Mouse (Mus musculus) cerebellum, adult 8-10 months (tissue): ENCODE measurements around the gene Mical2.
A peak's percentile ranks its signal among the peaks of the same experiment; 100 is the strongest.

Experiments
- DNase-seq: peaks from one replicate; pipeline ENCODE4 v3.0.0; 2022

The Mical2 gene

GRCm38 (mm10) chr7:112320052-112320730, 94.5 kb downstream of the Mical2 start:
- no peak for DNase-seq

- DNase-seq, result no peak
Observed at GRCm38 (mm10) chr7:112321798-112322794, 96.4 kb downstream of the Mical2 start.

DNA sequence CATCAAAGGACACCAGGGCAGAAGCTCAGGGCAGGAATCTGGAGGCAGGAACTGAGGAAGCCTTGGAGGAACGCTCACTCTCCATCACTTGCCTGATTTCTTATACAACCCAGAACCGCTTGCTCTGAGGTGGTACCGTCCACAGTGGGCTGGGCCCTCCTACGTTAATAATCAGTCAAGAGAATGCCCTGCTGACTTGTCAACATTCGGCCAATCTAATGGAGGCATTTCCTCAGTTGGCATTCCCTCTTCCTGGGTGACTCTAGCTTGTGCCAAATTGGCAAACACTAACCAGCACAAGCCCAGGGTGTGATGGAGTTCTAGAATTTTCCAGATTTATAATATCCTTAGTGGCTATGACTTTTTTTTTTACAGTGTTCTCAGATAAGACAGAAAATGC, 98.9 kb downstream of the Mical2 start:
- no peak for DNase-seq

DNA sequence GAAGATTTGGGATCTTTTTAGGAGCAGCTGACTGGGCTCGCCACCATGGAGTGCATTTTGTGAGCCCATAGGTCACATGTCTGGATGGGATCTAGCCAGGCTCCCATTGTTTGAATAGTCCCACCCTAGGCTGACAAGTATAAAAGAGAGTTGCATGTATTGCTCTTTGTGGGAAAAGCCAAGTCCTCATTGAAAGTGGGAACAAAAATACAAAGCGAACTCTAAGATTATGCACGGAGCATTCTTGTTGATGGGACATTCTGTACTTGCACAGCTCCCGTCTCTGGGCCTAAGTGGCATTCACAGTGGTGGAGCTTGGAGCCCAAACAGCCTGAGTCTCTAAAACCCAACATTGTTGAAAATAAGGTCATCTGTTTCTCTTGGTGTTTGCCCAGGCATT, 101.2 kb downstream of the Mical2 start:
- no peak for DNase-seq

- DNase-seq, result peak; percentile 68
Observed at GRCm38 (mm10) chr7:112328969-112329368, 103.3 kb downstream of the Mical2 start.

DNA sequence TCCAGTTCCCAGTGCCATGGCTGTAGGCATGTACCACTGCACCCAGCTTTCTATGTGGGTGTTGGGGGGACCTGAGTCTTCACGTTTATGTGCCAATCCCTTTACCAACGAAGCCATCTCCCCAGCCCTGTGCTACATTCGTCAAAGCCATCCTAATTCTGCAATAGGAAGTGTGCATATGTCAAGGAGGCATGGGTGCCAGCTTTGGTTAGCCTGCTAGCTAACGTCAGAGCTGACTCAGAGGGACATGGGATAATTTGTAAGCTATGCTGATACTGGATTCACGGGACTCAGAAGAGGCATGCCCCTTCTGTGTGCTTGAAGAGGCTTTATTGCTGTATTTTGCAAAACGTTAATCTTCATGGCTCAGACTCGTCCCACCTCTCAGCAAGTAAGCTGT, 103.8 kb downstream of the Mical2 start:
- DNase-seq, result no peak

- DNase-seq, result no peak
Observed at GRCm38 (mm10) chr7:112330935-112331334, 105.3 kb downstream of the Mical2 start.

GRCm38 (mm10) chr7:112331804-112332203, 106.1 kb downstream of the Mical2 start:
- no peak for DNase-seq

GRCm38 (mm10) chr7:112332426-112332825, 106.8 kb downstream of the Mical2 start:
- DNase-seq, result no peak

GRCm38 (mm10) chr7:112333404-112333803, 107.7 kb downstream of the Mical2 start:
- no peak for DNase-seq

- no peak for DNase-seq
Observed at GRCm38 (mm10) chr7:112336213-112336631, 110.6 kb downstream of the Mical2 start.

DNA sequence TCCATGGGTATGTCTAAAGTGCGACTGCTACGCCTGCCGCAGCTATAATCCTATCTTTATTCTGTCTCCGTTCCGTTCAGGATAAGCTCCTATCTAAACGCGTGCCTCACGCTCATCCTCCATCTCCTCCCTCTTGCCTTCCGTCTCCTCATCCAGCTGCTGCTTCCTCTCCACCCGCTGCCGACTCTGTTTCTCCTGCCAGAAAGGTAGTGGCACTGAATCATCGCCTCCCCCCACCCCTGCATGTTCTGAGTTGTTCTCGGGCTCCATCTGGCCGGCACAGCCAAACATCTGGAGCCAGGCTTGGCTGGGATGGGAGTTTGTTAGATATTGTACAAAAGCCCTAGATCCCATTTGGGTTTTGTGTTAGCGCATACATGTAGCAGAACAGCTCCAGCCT, 111.1 kb downstream of the Mical2 start:
- no peak for DNase-seq

DNA sequence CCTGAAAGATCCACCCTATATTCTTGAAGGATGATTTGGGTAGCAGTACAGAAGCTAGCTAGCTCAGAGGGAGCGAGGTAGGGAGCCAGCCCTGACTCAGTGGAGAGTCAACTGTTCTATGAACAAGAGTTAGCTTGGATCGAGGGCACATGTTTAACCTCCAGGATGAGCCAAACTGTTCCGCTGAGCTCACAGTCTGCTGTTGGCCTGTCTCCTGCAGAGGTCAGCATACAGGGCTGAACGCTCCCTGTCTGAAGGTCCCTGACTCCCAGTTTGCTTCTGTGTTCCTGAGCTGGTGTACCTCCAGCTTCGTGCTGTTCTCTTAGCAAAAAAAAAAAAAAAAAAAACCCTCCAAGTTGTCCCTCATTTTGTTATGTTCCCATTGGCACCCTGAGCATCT, 112.1 kb downstream of the Mical2 start:
- no peak for DNase-seq

DNA sequence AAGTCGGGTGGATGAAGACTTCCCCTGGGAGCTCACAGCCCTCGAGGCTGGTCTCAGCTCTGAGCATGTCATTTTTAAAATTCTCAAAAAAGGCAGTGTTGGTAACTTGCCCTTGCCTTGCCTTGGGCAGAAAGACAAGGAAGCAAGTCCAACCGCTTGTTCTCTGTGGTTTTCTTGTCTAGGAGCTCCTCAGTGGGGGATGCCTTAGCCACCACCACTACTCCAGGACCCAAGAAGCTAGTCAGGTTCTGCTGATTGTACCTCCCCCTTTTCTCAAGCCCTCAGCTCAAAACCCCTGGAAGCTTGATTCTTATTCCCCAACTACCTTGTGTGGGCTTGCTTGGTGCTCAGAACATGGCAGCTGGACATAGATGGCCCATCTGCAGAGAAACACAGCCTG, 115.4 kb downstream of the Mical2 start:
- DNase-seq, result no peak

DNA sequence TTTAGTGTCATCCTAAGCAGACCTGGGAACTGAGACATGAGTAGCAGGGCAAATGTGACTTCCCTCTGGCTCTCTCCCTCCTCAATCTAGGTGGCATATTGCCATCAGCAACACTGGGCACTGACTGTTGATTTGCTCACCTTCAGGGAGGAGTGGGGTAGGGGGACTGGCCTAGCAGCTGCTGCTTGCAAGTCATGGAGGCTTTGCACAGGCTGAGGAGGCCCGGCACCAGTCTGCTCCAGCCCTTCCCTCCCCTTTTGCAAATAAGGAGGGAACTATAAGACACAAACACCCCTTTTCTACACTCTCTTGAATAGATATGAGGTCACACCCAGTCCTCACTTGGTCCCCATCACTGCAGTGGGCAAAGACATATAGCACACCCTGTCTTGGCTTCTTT, 120.0 kb downstream of the Mical2 start:
- DNase-seq, result no peak

- DNase-seq, result no peak
Observed at GRCm38 (mm10) chr7:112351541-112351940, 125.9 kb downstream of the Mical2 start.

DNA sequence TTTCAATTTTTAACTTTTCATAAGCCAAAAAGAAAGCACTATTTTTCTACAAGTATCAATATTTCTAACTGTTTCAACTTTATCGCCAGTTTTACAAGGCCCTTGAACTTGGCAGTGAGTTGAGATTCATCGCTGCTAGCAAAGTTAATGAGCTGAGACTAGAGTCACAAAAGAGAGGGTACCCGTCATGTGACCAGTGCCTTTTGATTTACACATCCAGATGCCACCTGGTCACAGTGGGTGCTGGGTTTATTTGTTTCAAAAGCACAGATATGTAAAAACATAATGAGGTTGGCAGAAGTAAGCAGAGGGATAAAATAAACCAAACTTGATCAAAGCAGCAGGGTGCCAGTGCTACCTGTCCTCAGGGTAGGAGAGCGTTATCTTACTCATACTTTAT, 126.3 kb downstream of the Mical2 start:
- DNase-seq, result no peak

DNA sequence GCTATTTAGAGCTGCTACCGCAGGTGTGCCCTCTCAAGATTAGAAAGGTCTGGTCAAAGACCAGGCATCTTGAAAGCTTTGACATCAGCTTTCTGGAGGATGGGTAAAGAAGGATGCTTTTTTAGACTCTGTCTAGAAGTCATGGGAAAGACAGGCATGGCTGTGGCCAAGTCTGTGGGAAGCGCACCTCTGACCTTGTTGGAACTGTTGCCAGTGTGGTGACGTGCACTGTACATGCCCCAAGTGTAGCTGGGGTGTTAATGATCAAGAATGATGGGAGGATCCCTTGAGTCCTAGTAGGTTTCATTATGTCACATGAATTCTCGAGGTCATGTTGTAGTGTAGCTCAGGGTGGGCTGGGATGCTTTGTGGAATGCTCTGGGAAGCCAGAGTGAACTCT, 127.4 kb downstream of the Mical2 start:
- no peak for DNase-seq

DNA sequence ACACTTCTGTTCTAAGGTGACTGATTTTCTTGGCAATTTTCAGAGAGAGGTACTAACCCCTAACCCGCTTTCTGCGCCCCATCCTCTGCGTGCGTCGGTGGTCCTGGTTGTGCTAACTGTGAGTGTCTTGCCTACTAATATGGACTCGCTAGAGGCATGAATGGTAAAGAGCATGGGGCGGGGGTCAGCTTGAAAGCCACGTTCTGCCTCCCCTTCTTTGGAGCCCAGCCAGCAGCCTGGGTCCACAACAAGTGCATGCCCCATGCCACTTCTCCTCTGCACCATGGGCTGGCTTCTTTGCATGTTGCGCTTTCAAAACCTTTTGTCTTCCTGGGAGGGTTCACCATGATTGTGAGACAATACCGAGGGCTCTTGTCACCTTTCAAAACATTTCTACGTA, 128.3 kb downstream of the Mical2 start:
- DNase-seq, result no peak

DNA sequence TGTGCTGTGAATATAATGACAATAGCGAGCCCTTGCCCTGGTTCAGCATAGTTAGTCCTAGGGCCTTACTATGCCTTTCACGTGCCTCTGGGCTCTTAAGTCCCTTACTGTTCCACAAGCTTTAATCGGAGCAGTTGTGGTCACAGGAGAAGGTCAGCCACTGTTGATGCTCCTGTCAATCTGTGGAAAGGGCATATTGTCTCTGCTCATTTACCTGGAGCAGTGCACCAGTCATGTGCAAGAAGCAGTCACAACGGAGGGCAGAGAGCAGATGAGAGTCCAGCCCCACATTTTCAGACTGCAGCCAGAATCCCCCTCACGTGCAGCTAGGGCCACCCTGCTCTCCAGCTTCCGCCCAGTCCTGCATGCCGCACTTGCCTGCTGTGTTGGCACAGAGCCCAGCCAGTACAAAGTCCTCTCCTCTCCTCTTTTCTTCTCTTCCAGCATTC, 128.9 kb downstream of the Mical2 start:
- DNase-seq, result peak; percentile 49

GRCm38 (mm10) chr7:112359594-112359993, 133.9 kb downstream of the Mical2 start:
- no peak for DNase-seq

- DNase-seq, result no peak
Observed at GRCm38 (mm10) chr7:112362574-112363200, 137.0 kb downstream of the Mical2 start.

GRCm38 (mm10) chr7:112365864-112366263, 140.2 kb downstream of the Mical2 start:
- DNase-seq, result no peak

DNA sequence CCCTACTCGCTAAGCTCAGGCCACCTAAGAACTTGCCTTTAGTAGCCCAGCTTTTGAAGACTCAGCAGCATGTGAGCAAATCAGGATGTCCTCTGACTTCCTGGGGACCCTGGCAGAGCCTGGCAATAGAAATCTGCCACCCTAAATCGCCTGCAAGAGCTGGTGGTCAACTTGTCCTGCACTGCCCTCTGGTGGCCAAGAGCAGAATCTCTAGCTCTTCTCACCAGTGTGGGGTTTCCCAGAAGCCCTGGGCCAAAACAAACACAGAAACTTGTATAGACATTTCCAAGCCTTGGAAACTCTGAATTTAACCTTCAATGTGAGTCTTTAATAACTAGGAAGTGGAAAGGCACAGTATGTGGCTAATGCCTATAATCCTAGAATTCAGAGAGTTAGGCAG, 143.4 kb downstream of the Mical2 start:
- peak; percentile 86 for DNase-seq
